Mouse (Mus musculus): ENCODE results near the gene Orai2.

GRCm38 (mm10) chr5:136139393-136139792 lies 31.1 kb downstream of the Orai2 start:
- TF ChIP-seq POLR2A (IDR thresholded peaks at IDR 0.05; ENCODE audit: low read depth, low read length) (no peak), CTCF (IDR thresholded peaks at IDR 0.05; ENCODE audit: extremely low read depth, insufficient read depth, insufficient read length, insufficient replicate concordance) (no peak)
